Mouse (Mus musculus) brain, adult 2 months (tissue): ENCODE results near the gene A930017K11Rik.

Experiments
- DNase-seq: peaks from one replicate; pipeline ENCODE4 v3.0.0; 2011; ENCODE audit warnings: low read depth, low spot score

The A930017K11Rik gene

GRCm38 (mm10) chr17:25958771-25959494 lies 6.6 kb upstream of the A930017K11Rik start:
- DNase-seq, result peak; percentile 47

DNA sequence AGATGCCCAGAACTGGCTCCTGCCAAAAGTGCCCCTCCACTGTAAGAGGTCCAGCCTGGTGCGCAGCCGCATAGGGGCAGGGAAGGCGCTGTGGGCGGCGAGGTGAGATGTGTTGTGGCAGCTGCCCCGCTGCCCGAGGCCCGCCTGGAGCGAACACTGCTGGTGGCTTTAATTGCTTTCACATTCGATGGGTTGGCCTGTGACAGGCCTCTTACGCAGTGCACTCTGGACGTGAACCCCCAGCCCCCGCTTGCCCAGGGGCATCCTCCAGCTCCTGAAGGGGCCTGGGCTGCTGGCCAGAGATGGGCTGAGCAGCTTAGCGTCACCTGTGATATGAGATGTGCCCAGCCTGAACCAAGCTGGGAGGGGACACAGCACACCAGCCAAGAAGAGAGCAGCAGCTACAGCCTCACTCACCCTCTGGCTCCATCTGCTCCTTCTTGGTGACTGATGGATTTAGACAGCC lies 5.3 kb upstream of the A930017K11Rik start:
- DNase-seq, result peak; percentile 68

DNA sequence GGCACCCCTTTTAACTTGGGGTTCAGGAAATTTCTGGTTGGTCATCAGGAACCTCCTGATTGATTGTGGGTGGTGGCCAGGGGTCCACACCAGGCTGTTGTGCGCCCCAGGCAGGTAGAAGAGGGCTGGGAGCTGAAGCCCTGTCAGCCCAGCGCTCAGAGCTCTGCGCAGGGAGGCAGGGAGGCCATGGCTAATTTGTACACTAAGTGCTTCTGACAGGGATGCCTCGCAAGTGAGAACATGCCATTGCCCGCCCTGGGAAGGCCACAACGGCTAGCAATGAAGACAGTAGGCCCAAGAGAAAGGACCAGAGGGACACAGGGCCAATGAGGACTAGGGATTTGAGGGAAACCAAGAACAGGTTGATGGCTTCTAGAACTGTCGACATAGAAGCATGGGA lies 4.3 kb upstream of the A930017K11Rik start:
- no peak for DNase-seq

DNA sequence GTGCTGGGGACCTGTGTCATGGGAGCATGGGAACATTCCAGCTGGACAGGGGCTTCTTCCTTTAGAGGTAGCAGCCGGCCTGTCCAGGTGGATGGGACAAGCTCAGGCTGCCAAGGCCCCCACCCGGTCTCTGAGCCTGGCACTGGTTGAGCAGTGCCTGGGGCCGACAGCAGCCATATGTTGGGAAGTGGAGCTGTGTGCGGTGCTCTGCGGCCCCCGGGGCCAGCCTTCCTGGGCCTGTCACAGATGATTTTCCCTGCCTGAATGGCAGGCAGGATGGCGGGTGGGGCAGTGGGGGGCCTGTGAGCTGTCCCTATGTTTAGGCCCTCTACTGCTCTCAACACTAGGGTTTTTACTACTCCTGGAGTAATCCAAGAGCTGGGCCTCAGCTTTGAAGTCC lies 3.8 kb upstream of the A930017K11Rik start:
- peak; percentile 96 for DNase-seq

GRCm38 (mm10) chr17:25955736-25956135 lies 3.4 kb upstream of the A930017K11Rik start:
- peak; percentile 63 for DNase-seq

- no peak for DNase-seq
Measured at GRCm38 (mm10) chr17:25954671-25955070, 2.3 kb upstream of the A930017K11Rik start.

DNA sequence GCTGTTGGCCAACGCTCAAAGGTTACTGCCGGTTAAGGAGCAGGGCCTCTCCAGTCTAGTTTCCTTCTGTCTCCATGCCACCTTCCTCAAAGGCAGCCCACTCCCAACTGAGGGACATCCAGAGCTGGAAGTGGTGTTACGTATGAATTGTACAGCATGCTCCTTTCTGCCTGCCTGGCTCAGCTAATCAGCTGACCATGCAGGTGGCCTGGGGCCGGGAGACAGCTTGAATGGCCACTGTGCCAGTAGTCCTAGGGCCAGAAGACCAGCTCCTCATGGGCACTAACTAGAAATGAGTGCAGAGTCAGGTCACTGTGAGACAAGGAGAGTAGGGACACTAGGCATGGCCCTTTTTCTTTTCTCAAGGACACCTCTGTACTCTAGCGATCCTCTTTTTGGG lies 796 bp upstream of the A930017K11Rik start:
- peak; percentile 92 for DNase-seq

GRCm38 (mm10) chr17:25951225-25951802 lies 1.1 kb downstream of the A930017K11Rik start:
- DNase-seq, result peak; percentile 53

- no peak for DNase-seq
Measured at GRCm38 (mm10) chr17:25950706-25951105, 1.7 kb downstream of the A930017K11Rik start.

- peak; percentile 43 for DNase-seq
Measured at GRCm38 (mm10) chr17:25949981-25950380, 2.4 kb downstream of the A930017K11Rik start.

- DNase-seq, result no peak
Measured at GRCm38 (mm10) chr17:25948051-25948450, 4.3 kb downstream of the A930017K11Rik start.

DNA sequence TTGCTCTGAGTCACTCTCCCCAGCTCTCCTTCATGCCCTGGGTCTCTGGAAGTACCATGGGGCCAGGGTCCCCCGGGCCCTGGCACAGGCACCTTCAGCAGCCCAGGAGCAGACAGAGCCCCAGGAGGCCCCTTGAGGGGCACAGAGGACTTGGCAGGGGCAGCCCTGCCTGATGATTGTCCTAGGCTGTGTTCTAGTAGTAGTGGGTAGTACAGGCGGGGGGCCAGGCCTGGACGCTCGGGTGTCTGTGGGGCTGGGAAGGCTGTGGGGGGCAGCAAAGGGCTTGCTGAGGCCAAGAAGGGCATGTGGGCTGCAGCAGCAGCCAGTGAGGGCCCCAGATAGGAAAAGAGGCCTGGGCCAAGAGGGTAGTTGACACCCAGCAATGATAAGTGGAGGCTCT lies 4.8 kb downstream of the A930017K11Rik start:
- no peak for DNase-seq

GRCm38 (mm10) chr17:25946891-25947290 lies 5.5 kb downstream of the A930017K11Rik start:
- no peak for DNase-seq

- DNase-seq, result no peak
Measured at GRCm38 (mm10) chr17:25946349-25946748, 6.0 kb downstream of the A930017K11Rik start.

- no peak for DNase-seq
Measured at GRCm38 (mm10) chr17:25945517-25946155, 6.7 kb downstream of the A930017K11Rik start.

DNA sequence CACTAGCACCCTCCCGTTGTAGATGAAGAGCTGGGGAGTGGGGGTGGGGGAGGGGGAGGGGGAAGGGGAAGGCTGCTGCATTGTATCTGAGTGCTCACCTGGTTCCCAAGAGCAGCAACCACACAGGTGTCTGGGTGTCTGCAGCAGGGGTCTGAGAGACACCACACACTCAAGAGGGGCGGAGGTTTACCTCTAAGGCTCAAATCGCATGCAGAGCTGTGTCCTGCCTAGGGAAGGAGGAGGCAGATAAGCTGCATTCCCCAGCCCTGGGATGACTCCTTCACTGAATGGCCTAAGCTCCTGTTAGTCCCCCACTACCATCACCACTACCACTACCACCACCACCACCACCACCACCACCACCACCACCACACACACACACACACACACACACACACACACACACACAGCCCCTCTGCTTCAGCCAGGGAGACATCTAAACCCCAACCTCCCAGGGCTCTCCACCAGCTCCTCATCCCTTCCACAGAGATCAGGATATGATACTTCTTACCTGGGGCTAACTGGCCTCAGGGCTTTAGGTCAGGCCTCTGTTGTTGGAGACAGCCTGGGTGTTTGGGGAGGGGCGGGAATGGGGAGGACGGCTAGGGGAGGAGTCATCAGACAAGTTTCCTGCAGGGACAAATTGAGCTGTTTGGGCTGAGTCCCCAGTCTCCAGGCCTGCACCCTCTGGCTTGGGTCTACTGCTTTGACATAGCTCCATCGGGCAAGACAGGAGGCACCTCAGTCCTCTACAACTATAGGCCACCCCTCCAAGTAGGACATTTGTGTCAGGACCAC lies 7.8 kb downstream of the A930017K11Rik start, which contains the start of the genes Pigq and Nhlrc4:
Gene Pigq, minus strand, starts transcription at position 571 of the 798 bp plus-strand sequence.
Gene Nhlrc4, minus strand, starts transcription at position 596 of the 798 bp plus-strand sequence.
- DNase-seq, result no peak

DNA sequence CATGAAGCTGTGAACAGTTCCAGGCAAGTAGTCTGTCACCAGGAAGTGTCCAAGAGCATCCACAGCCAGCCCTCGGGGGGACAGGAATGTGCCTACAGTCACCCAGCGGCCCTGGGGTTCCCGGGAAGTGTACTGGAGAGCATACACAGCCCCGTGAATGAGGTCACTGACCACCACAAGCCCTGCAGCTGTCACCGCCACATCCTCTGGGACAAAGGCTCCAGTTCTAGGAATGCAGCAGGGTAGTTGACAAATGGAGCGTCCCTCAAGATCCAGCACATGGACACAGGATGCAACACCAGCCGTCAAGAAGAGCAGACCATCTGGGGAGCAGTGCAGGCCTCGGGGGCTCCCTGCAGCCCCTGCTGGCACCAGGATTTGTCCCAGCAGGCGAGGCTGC lies 8.6 kb downstream of the A930017K11Rik start:
- no peak for DNase-seq

- DNase-seq, result no peak
Measured at GRCm38 (mm10) chr17:25943221-25943620, 9.1 kb downstream of the A930017K11Rik start.

DNA sequence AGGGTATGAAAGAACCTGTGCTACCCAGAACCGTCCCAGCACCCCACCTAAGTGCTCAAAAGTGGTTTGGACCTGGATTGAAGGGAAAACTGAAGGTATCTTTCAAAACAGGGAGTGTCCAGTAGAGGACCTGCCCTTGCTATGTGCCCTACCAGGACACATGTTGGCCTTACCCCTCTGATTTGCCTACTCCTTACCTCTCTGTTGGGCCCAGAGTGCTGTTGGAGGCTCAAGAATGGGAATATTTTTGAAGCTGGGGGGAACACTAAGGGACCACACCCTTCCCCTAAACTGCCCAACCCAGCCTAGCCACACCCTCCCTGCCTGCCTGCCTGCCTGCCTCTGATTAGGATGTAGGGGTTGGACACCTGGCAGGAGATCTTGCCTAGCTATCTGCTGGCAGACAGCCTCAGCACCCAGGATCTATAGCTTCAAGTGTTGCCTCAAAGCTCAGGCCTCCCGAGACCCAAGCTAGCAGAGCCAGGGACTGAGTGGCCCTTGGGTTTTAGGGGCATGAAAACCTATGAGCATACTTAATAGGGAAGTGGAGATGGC lies 9.7 kb downstream of the A930017K11Rik start:
- no peak for DNase-seq

DNA sequence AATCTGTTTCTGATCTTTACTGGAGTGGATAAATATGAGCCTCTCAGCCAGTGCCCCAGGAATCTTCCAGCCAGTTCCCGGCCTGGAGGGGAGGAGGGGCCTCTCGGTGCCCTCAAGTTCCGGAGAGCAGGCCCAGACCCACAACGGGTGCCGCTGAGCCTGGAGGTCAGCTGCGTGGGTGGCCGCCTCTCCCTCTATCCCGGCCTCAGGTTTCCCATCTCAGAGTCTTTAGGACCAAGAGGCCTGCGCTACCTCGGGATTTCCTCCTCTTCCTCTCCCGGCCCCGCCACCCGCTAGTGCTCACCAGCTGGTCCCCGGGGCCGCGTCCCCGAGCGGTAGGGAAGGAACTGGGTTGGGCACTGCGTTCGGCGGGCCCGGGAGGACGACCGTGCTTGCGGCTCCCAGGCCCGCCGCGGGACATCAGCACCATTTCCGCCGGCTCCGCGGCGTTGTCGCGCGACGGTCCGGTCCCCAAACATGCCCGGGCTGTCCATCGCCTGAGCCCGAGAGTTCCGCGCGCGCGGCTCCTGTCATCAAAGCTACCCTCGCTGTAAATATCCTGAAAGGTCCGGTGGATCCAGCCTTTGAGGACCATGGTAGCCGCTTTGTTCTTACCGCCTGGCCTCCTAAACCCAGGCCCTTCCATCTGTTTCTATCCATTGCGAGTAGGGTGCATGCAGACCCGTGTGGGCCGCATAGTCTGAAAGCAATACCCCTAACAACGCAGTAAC lies 10.7 kb downstream of the A930017K11Rik start:
- DNase-seq, result peak; percentile 89

GRCm38 (mm10) chr17:25934526-25934925 lies 17.8 kb downstream of the A930017K11Rik start:
- DNase-seq, result peak; percentile 47
